Mouse (Mus musculus): ENCODE results near the gene Tekt2. TPM values are rescaled to one million over a fixed set of nuclear protein-coding genes. Genes with fewer than 3 reads are reported as not detected.
A peak's percentile ranks its signal among the peaks of the same experiment; 100 is the strongest.

Tekt2 gene
- total RNA-seq, 1 experiment from 2014 or later, result not detected

- peak; percentile 90 for ATAC-seq (replicated peaks; ENCODE audit: low read depth, poor library complexity, severe bottlenecking)
Measured at GRCm38 (mm10) chr4:126277906-126278564, 47.5 kb downstream of the Tekt2 start.

DNA sequence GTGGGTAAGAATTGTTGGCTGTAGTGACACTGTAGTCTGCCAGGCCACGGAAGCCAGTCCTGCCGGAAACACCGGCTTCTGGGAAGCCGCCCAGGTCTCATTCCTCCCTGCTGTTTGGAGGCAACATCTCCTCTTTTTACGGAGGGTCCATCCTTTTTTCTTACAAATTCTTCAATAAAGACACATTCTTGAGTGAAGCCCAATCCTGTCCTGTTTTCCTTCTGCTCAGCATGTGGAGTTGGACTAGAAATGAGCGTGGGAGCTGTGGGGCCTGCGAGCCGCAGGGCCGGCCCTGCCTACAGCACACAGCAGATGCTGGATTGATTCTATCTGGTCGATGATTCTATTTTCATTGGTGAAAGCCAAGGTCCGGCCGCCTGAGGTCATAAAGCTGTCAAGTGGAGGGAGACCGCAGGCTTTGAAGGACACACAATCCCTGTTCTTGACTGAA, 49.8 kb downstream of the Tekt2 start:
- no peak for ATAC-seq (replicated peaks; ENCODE audit: low read depth, poor library complexity, severe bottlenecking)

- no peak for ATAC-seq (replicated peaks; ENCODE audit: low read depth, poor library complexity, severe bottlenecking)
Measured at GRCm38 (mm10) chr4:126275081-126275480, 50.4 kb downstream of the Tekt2 start.

DNA sequence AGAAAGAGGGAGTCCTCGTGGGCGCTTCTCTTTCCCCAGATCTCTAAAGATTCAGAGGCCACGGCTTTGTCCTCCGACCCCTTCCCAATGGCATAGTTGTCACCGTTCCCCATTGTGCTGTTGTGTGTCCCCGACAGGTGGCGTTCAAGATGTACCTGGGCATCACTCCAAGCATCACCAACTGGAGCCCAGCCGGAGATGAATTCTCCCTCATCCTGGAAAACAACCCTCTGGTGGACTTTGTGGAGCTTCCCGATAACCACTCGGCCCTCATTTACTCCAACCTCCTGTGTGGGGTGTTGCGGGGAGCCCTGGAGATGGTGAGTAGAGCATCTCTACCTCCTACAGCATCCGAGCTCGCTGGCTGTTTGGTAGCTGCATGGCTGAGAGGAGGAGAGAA, 51.7 kb downstream of the Tekt2 start:
- ATAC-seq (replicated peaks; ENCODE audit: low read depth, poor library complexity, severe bottlenecking), result no peak

Other genes with a start within 250 kb of the Tekt2 start
- 14.9 and 15.8 TPM in 2 replicates for gene Lsm10, start 229.1 kb downstream of the Tekt2 start, total RNA-seq (2017)
- 10.6 and 11.7 TPM in 2 replicates for gene Stk40, start 221.7 kb downstream of the Tekt2 start, total RNA-seq (2017)
- 0.68 and 1.0 TPM in 2 replicates for gene Eva1b, start 177.9 kb downstream of the Tekt2 start, total RNA-seq (2017)
- not detected in 2 replicates for gene Sh3d21, start 162.2 kb downstream of the Tekt2 start, total RNA-seq (2017)
- gene Thrap3, start 122.9 kb downstream of the Tekt2 start, total RNA-seq (2017), result 331 and 353 TPM in 2 replicates
- gene Map7d1, start 69.3 kb downstream of the Tekt2 start, total RNA-seq (2017), result 13.0 and 32.3 TPM in 2 replicates
- 55.7 and 63.9 TPM in 2 replicates for gene Trappc3, start 63.4 kb downstream of the Tekt2 start, total RNA-seq (2017)
- not detected in 2 replicates for gene Col8a2, start 38.9 kb downstream of the Tekt2 start, total RNA-seq (2017)
- 26.0 and 28.7 TPM in 2 replicates for gene Adprhl2, start 4.0 kb downstream of the Tekt2 start, total RNA-seq (2017)
- gene Ago3, start 103.9 kb upstream of the Tekt2 start, total RNA-seq (2017), result 8.7 and 12.8 TPM in 2 replicates
- gene Ago1, start 142.9 kb upstream of the Tekt2 start, total RNA-seq (2017), result 30.8 and 37.4 TPM in 2 replicates
- 3.4 and 4.7 TPM in 2 replicates for gene Ago4, start 207.8 kb upstream of the Tekt2 start, total RNA-seq (2017)
- 85.0 and 136 TPM in 2 replicates for gene Clspn, start 231.2 kb upstream of the Tekt2 start, total RNA-seq (2017)